Mouse (Mus musculus) lung, postnatal 4 days (tissue): ENCODE measurements at regions not wholly inside any gene's neighbourhood (a gene's known extent, or its start where the extent isn't known, plus 50 kb on each side); places are given as distances from the start of the nearest gene placed in this dataset.

Experiments used
- DNase-seq, 2 experiments: peaks; one replicate each; pipeline ENCODE4 v3.0.0; 2021

GRCm38 (mm10) chr5:100244811-100245210 is 85.2 kb upstream of the Tmem150c start:
- no peak for DNase-seq

- peak in 1 of 2 experiments; percentile 49 for DNase-seq
Measured at GRCm38 (mm10) chr5:100240876-100241275, 81.3 kb upstream of the Tmem150c start.

- DNase-seq = no peak
Measured at GRCm38 (mm10) chr5:100239632-100240031, 80.0 kb upstream of the Tmem150c start.

GRCm38 (mm10) chr5:100238287-100239036 is 78.9 kb upstream of the Tmem150c start:
- no peak for DNase-seq

GRCm38 (mm10) chr5:100237674-100238278 is 78.2 kb upstream of the Tmem150c start:
- peak in 1 of 2 experiments; percentile 37 for DNase-seq

- no peak for DNase-seq
Measured at GRCm38 (mm10) chr5:100236277-100236676, 76.7 kb upstream of the Tmem150c start.

- DNase-seq = no peak
Measured at GRCm38 (mm10) chr5:100232076-100232475, 72.5 kb upstream of the Tmem150c start.

GRCm38 (mm10) chr5:100231574-100231973 is 72.0 kb upstream of the Tmem150c start:
- no peak for DNase-seq

GRCm38 (mm10) chr5:100230038-100230437 is 70.4 kb upstream of the Tmem150c start:
- no peak for DNase-seq

- no peak for DNase-seq
Measured at GRCm38 (mm10) chr5:100227888-100228287, 68.3 kb upstream of the Tmem150c start.

- peak in 1 of 2 experiments; percentile 37 for DNase-seq
Measured at GRCm38 (mm10) chr5:100226571-100227235, 67.1 kb upstream of the Tmem150c start.

- no peak for DNase-seq
Measured at GRCm38 (mm10) chr5:100225491-100225890, 65.9 kb upstream of the Tmem150c start.

GRCm38 (mm10) chr5:100224773-100225363 is 65.3 kb upstream of the Tmem150c start:
- no peak for DNase-seq

- DNase-seq = peak; percentile 17 to 55
Measured at GRCm38 (mm10) chr5:100221005-100221583, 61.5 kb upstream of the Tmem150c start.

- DNase-seq = no peak
Measured at GRCm38 (mm10) chr5:100220320-100220719, 60.7 kb upstream of the Tmem150c start.

- DNase-seq = no peak
Measured at GRCm38 (mm10) chr5:100218256-100218851, 58.7 kb upstream of the Tmem150c start.

- DNase-seq = no peak
Measured at GRCm38 (mm10) chr5:100217178-100218035, 57.8 kb upstream of the Tmem150c start.

GRCm38 (mm10) chr5:100213901-100214300 is 54.3 kb upstream of the Tmem150c start:
- no peak for DNase-seq

GRCm38 (mm10) chr5:100210708-100211107 is 51.1 kb upstream of the Tmem150c start:
- no peak for DNase-seq
